Mouse (Mus musculus): ENCODE results near the gene Olfr494. TPM values are rescaled to one million over a fixed set of nuclear protein-coding genes. Genes with fewer than 3 reads are reported as not detected.

Olfr494 gene
- not detected in 2 replicates for polyA plus RNA-seq (2015; fragmentation: Nextera tagmentation; extraction: Ambion mirVana)

GRCm38 (mm10) chr7:108365035-108365434 lies at the start of gene Olfr494:
Olfr494 (plus strand) TSS chr7:108365335.
- 79% methylated on average over 3 of the region's 3 CpGs for WGBS
- no peaks in the 10 kb centered on the region for H3K9me3 ChIP-seq
- no peak within 1 kb of the TSS for H3K4me2 ChIP-seq
- H3K9ac ChIP-seq, result no peak within 1 kb of the TSS
- ATAC-seq (ENCODE audit: low FRiP score, low read depth), result no peak
- H3K36me3 ChIP-seq, result no peaks in the 10 kb centered on the region
- no peaks in the 10 kb centered on the region for H3K4me1 ChIP-seq (replicated peaks)
- H3K4me3 ChIP-seq, result no peak within 1 kb of the TSS
- no peaks in the 10 kb centered on the region for H3K27me3 ChIP-seq
- H3K27ac ChIP-seq (replicated peaks), result no peak within 1 kb of the TSS

- Histone ChIP-seq H3K9me3 (no peaks in the 10 kb centered on the region), H3K27ac (replicated peaks) (no peak within 1 kb of the TSS), H3K4me1 (replicated peaks) (no peaks in the 10 kb centered on the region), H3K27me3 (no peaks in the 10 kb centered on the region), H3K4me2 (no peak within 1 kb of the TSS), H3K4me3 (no peak within 1 kb of the TSS), H3K36me3 (no peaks in the 10 kb centered on the region), H3K9ac (no peak within 1 kb of the TSS)
- ATAC-seq (ENCODE audit: low FRiP score, low read depth), result no peak
- WGBS, result 92% methylated on average over 2 of the region's 2 CpGs
Measured at GRCm38 (mm10) chr7:108323574-108323973, 41.6 kb upstream of the Olfr494 start, which contains the start of gene Olfr492. Olfr492 (minus strand) TSS chr7:108323674.

- no peak for ATAC-seq (ENCODE audit: low FRiP score, low read depth)
- Histone ChIP-seq H3K4me2 (no peak within 1 kb of the TSS), H3K4me1 (replicated peaks) (no peaks in the 10 kb centered on the region), H3K9me3 (no peaks in the 10 kb centered on the region), H3K27ac (replicated peaks) (no peak within 1 kb of the TSS), H3K9ac (no peak within 1 kb of the TSS), H3K36me3 (no peaks in the 10 kb centered on the region), H3K27me3 (no peaks in the 10 kb centered on the region), H3K4me3 (no peak within 1 kb of the TSS)
- 77% methylated on average over 1 of the region's 1 CpGs for WGBS
Measured at GRCm38 (mm10) chr7:108346879-108347278, 18.3 kb upstream of the Olfr494 start, which contains the start of gene Olfr493. Olfr493 (minus strand) TSS chr7:108346979.

GRCm38 (mm10) chr7:108392867-108393266 lies 27.7 kb downstream of the Olfr494 start, which contains the start of gene Olfr495:
Olfr495 (plus strand) TSS chr7:108393167.
- no peak for ATAC-seq (ENCODE audit: low FRiP score, low read depth)

More at GRCm38 (mm10) chr7:108392867-108393266, 27.7 kb downstream of the Olfr494 start, which contains the start of gene Olfr495:
- Histone ChIP-seq H3K4me1 (replicated peaks) (no peaks in the 10 kb centered on the region), H3K27me3 (no peaks in the 10 kb centered on the region), H3K9me3 (no peaks in the 10 kb centered on the region), H3K36me3 (no peaks in the 10 kb centered on the region), H3K27ac (replicated peaks) (no peak within 1 kb of the TSS), H3K4me3 (no peak within 1 kb of the TSS), H3K4me2 (no peak within 1 kb of the TSS), H3K9ac (no peak within 1 kb of the TSS)
- 75% methylated on average over 1 of the region's 1 CpGs for WGBS

Other genes with a start within 250 kb of the Olfr494 start
- gene Olfr484, start 237.9 kb upstream of the Olfr494 start, polyA plus RNA-seq (2015; fragmentation: Nextera tagmentation; extraction: Ambion mirVana), result not detected in 2 replicates
- not detected in 2 replicates for gene Olfr485, start 205.5 kb upstream of the Olfr494 start, polyA plus RNA-seq (2015; fragmentation: Nextera tagmentation; extraction: Ambion mirVana)
- gene Olfr486, start 192.6 kb upstream of the Olfr494 start, polyA plus RNA-seq (2015; fragmentation: Nextera tagmentation; extraction: Ambion mirVana), result not detected in 2 replicates
- gene Olfr487, start 150.7 kb upstream of the Olfr494 start, polyA plus RNA-seq (2015; fragmentation: Nextera tagmentation; extraction: Ambion mirVana), result not detected in 2 replicates
- not detected in 2 replicates for gene Olfr488, start 107.0 kb upstream of the Olfr494 start, polyA plus RNA-seq (2015; fragmentation: Nextera tagmentation; extraction: Ambion mirVana)
- gene Olfr490, start 76.4 kb upstream of the Olfr494 start, polyA plus RNA-seq (2015; fragmentation: Nextera tagmentation; extraction: Ambion mirVana), result not detected in 2 replicates
- not detected in 2 replicates for gene Olfr491, start 51.9 kb upstream of the Olfr494 start, polyA plus RNA-seq (2015; fragmentation: Nextera tagmentation; extraction: Ambion mirVana)
- gene Olfr492, start 41.7 kb upstream of the Olfr494 start, polyA plus RNA-seq (2015; fragmentation: Nextera tagmentation; extraction: Ambion mirVana), result not detected in 2 replicates
- gene Olfr493, start 18.4 kb upstream of the Olfr494 start, polyA plus RNA-seq (2015; fragmentation: Nextera tagmentation; extraction: Ambion mirVana), result not detected in 2 replicates
- not detected in 2 replicates for gene Olfr495, start 27.8 kb downstream of the Olfr494 start, polyA plus RNA-seq (2015; fragmentation: Nextera tagmentation; extraction: Ambion mirVana)
- gene Olfr497, start 55.1 kb downstream of the Olfr494 start, polyA plus RNA-seq (2015; fragmentation: Nextera tagmentation; extraction: Ambion mirVana), result not detected in 2 replicates
- gene Olfr498, start 100.0 kb downstream of the Olfr494 start, polyA plus RNA-seq (2015; fragmentation: Nextera tagmentation; extraction: Ambion mirVana), result not detected in 2 replicates
- gene Olfr502, start 159.7 kb downstream of the Olfr494 start, polyA plus RNA-seq (2015; fragmentation: Nextera tagmentation; extraction: Ambion mirVana), result not detected in 2 replicates
- not detected in 2 replicates for gene Olfr503, start 179.2 kb downstream of the Olfr494 start, polyA plus RNA-seq (2015; fragmentation: Nextera tagmentation; extraction: Ambion mirVana)
- not detected in 2 replicates for gene Olfr504, start 200.5 kb downstream of the Olfr494 start, polyA plus RNA-seq (2015; fragmentation: Nextera tagmentation; extraction: Ambion mirVana)
- gene Olfr506, start 245.5 kb downstream of the Olfr494 start, polyA plus RNA-seq (2015; fragmentation: Nextera tagmentation; extraction: Ambion mirVana), result not detected in 2 replicates

Data from hindbrain, embryonic 15.5 days (tissue).